ENCODE assay signal across 12 mouse cellular contexts in genomic region chr16:26023352-26023751, GRCm38 (mm10).
DNase-seq lines count a peak whose midpoint lies in the region; ATAC-seq and TF ChIP-seq lines count a peak whose summit lies in the region.
"Had no signal": no experiment of that assay in that cellular context is flagged by ENCODE, and none has a peak within 500 bp of the region (broad histone marks: within the 10 kb centered on the region; RNA-seq: fewer than 3 reads in every experiment).

No protein-coding gene starts in this region.

- DNase-seq in embryonic facial prominence, embryonic 11.5 days (ENCODE audit: low spot score), result peak; percentile 37
- no peak for DNase-seq in embryonic facial prominence, embryonic 10.5 days (ENCODE audit: low spot score)
- DNase-seq in kidney, adult 2 months, result peak; percentile 57
- peak; percentile 56 for DNase-seq in 3T3-L1 (ENCODE audit: low read depth, low spot score)
- DNase-seq in brain, embryonic 14.5 days (ENCODE audit: low read depth), result peak; percentile 35
- DNase-seq in left cerebral cortex, adult 18-20 months (ENCODE audit: low spot score in 2 of 2), result no peak
- DNase-seq: cerebellum, adult 9-10 months; heart, adult 11 months had no signal

- no peak overlapping the region for H3K4me3 ChIP-seq in embryonic facial prominence, embryonic 11.5 days (ENCODE audit: low read depth, low read length)
- no peak overlapping the region for H3K4me3 ChIP-seq in embryonic facial prominence, embryonic 10.5 days
- no peak overlapping the region for H3K4me3 ChIP-seq in kidney, adult 2 months (ENCODE audit: insufficient read depth, low read depth, low read length)
- no peak overlapping the region for H3K4me3 ChIP-seq in kidney, embryonic 15.5 days (replicated peaks)
- H3K4me3 ChIP-seq: hindbrain, embryonic 12.5 days had no signal

- H3K27me3 ChIP-seq in embryonic facial prominence, embryonic 11.5 days (ENCODE audit: control insufficient read depth, insufficient read depth, low read length), result no peaks in the 10 kb centered on the region
- H3K27me3 ChIP-seq in embryonic facial prominence, embryonic 10.5 days (replicated peaks; ENCODE audit: low read depth, poor library complexity, severe bottlenecking), result no peaks in the 10 kb centered on the region
- H3K27me3 ChIP-seq in kidney, adult 2 months (replicated peaks; ENCODE audit: control insufficient read depth, insufficient read depth, low read length), result no peaks in the 10 kb centered on the region
- no peaks in the 10 kb centered on the region for H3K27me3 ChIP-seq in kidney, embryonic 15.5 days
- H3K27me3 ChIP-seq: hindbrain, embryonic 12.5 days had no signal

- no peaks in the 10 kb centered on the region for H3K36me3 ChIP-seq in embryonic facial prominence, embryonic 11.5 days (replicated peaks; ENCODE audit: control insufficient read depth, insufficient read depth, low read depth, low read length)
- H3K36me3 ChIP-seq in embryonic facial prominence, embryonic 10.5 days (replicated peaks), result no peaks in the 10 kb centered on the region
- no peaks in the 10 kb centered on the region for H3K36me3 ChIP-seq in kidney, adult 2 months (ENCODE audit: control insufficient read depth, insufficient read depth, low read length)
- no peaks in the 10 kb centered on the region for H3K36me3 ChIP-seq in kidney, embryonic 15.5 days
- H3K36me3 ChIP-seq: hindbrain, embryonic 12.5 days had no signal

- no peaks in the 10 kb centered on the region for H3K9me3 ChIP-seq in embryonic facial prominence, embryonic 11.5 days (replicated peaks; ENCODE audit: control insufficient read depth, low read length)
- no peaks in the 10 kb centered on the region for H3K9me3 ChIP-seq in embryonic facial prominence, embryonic 10.5 days
- H3K9me3 ChIP-seq in kidney, embryonic 15.5 days (replicated peaks), result no peaks in the 10 kb centered on the region
- H3K9me3 ChIP-seq: hindbrain, embryonic 12.5 days had no signal

- H3K9ac ChIP-seq in embryonic facial prominence, embryonic 11.5 days (replicated peaks; ENCODE audit: low read length), result no peak overlapping the region
- no peak overlapping the region for H3K9ac ChIP-seq in kidney, embryonic 15.5 days
- H3K9ac ChIP-seq: hindbrain, embryonic 12.5 days had no signal

- H3K27ac ChIP-seq in embryonic facial prominence, embryonic 11.5 days (replicated peaks; ENCODE audit: low read depth, low read length), result no peak overlapping the region
- no peak overlapping the region for H3K27ac ChIP-seq in embryonic facial prominence, embryonic 10.5 days (replicated peaks)
- H3K27ac ChIP-seq in kidney, adult 2 months (ENCODE audit: insufficient read depth, low read depth, low read length), result no peak overlapping the region
- H3K27ac ChIP-seq in kidney, embryonic 15.5 days, result no peak overlapping the region
- H3K27ac ChIP-seq: hindbrain, embryonic 12.5 days; macrophage had no signal

- H3K4me1 ChIP-seq in embryonic facial prominence, embryonic 11.5 days (ENCODE audit: control insufficient read depth, insufficient read depth, low read length), result no peaks in the 10 kb centered on the region
- H3K4me1 ChIP-seq in embryonic facial prominence, embryonic 10.5 days, result peaks cover 17% of the 10 kb centered on the region
- peaks cover 17% of the 10 kb centered on the region for H3K4me1 ChIP-seq in kidney, adult 2 months (ENCODE audit: control insufficient read depth, insufficient read depth, low read length)
- H3K4me1 ChIP-seq in kidney, embryonic 15.5 days, result 0 out of 2 replicates have a peak, but pooled peaks cover 3% of the 10 kb centered on the region

- no peak overlapping the region for H3K4me2 ChIP-seq in embryonic facial prominence, embryonic 11.5 days (ENCODE audit: low read depth, low read length)
- H3K4me2 ChIP-seq in kidney, embryonic 15.5 days, result no peak overlapping the region
- H3K4me2 ChIP-seq: hindbrain, embryonic 12.5 days had no signal

- no peak for TF ChIP-seq POLR2A in kidney, adult 2 months (IDR thresholded peaks at IDR 0.05; ENCODE audit: low read depth, low read length)
- no peak for TF ChIP-seq POLR2A in brain, embryonic 14.5 days (IDR thresholded peaks at IDR 0.05; ENCODE audit: borderline replicate concordance, extremely low read depth, insufficient read depth, insufficient read length, poor library complexity, severe bottlenecking)

- 80% methylated on average over 4 of the region's 4 CpGs for whole genome bisulfite sequencing in embryonic facial prominence, embryonic 11.5 days
- WGBS in embryonic facial prominence, embryonic 10.5 days, result 79% methylated on average over 4 of the region's 4 CpGs
- WGBS in kidney, adult 2 months, result 67% methylated on average over 4 of the region's 4 CpGs
- WGBS in kidney, embryonic 15.5 days, result 86% methylated on average over 4 of the region's 4 CpGs

- TF ChIP-seq CTCF in kidney, adult 2 months (conservative IDR thresholded peaks at IDR 0.05; ENCODE audit: insufficient read depth, insufficient read length, low read depth, low read length), result peak; percentile 17; the same call in 1 of the 2 replicates
- no peak for TF ChIP-seq CTCF in brain, embryonic 14.5 days (IDR thresholded peaks at IDR 0.05; ENCODE audit: borderline replicate concordance, extremely low read depth, insufficient read depth, insufficient read length)

- ATAC-seq in embryonic facial prominence, embryonic 11.5 days (replicated peaks; ENCODE audit: insufficient number of reproducible peaks, low FRiP score, low TSS enrichment, low read depth), result no peak
- no peak for ATAC-seq in kidney, embryonic 15.5 days (replicated peaks; ENCODE audit: low FRiP score)
- no peak for ATAC-seq in erythroblast, adult 5-6 weeks (replicated peaks; ENCODE audit: low FRiP score, poor library complexity, severe bottlenecking)

Comparison
In these comparisons a context has a peak if more than half of its experiments do, and no peak if none do; other contexts are left out.
1. DNase-seq: peak in embryonic facial prominence, embryonic 11.5 days (single experiment), kidney, adult 2 months (single experiment), 3T3-L1 (single experiment) and brain, embryonic 14.5 days (single experiment); none in embryonic facial prominence, embryonic 10.5 days (single experiment) and left cerebral cortex, adult 18-20 months (0 of 2).